10 mouse cellular contexts compared by ENCODE assay signal in the genomic region with DNA sequence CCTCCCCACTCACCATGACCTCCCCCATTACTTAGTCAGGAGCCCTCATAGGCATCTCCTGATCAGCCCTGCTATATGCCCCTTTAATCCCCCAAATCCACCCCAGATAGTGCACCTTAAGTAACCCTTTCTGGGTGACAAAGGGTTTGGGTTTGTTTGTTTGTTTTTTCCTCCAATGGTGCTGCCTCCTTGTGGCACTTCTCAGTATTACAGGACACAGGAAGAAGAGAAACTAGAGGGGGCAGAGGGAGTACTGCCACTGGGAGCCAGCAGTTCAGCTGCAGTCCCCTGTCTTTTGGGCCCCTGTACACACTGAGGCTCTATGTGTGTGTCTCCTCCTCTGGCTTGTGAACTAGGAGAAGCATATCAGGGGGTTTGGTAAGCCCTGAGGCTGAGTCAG. TPM values are rescaled to one million over a fixed set of nuclear protein-coding genes. Genes with fewer than 3 reads are reported as not detected.
DNase-seq lines count a peak whose midpoint lies in the region; ATAC-seq lines count a peak whose summit lies in the region.
"Had no signal": no experiment of that assay in that cellular context is flagged by ENCODE, and none has a peak within 500 bp of the region (broad histone marks: within the 10 kb centered on the region; RNA-seq: fewer than 3 reads in every experiment).

No protein-coding gene starts in this region.

- no peaks in the 10 kb centered on the region for H3K36me3 ChIP-seq in hindbrain, embryonic 10.5 days
- H3K36me3 ChIP-seq in hindbrain, embryonic 12.5 days, result no peaks in the 10 kb centered on the region
- H3K36me3 ChIP-seq: embryonic facial prominence, embryonic 12.5 days had no signal

- no peak overlapping the region for H3K4me2 ChIP-seq in hindbrain, embryonic 12.5 days (replicated peaks)
- H3K4me2 ChIP-seq: embryonic facial prominence, embryonic 12.5 days had no signal

- no peak for DNase-seq in hindbrain, embryonic 10.5 days (ENCODE audit: low spot score)
- peak; percentile 17 for DNase-seq in retina, postnatal 1 day
- DNase-seq in retina, embryonic 14.5 days (ENCODE audit: low spot score), result no peak
- peak; percentile 23 for DNase-seq in c-Kit-positive CD71-positive TER-119-negative erythroid progenitor cells, embryonic 14.5 days (ENCODE audit: low read depth)
- DNase-seq in thymus, postnatal 4 days, result peak; percentile 50
- DNase-seq in layer of hippocampus, adult 18-20 months (ENCODE audit: low spot score in 2 of 2), result no peak
- DNase-seq in ovary, postnatal 36 days (ENCODE audit: low spot score), result no peak
- DNase-seq: adrenal gland, adult 2 months had no signal

- no peak for ATAC-seq in hindbrain, embryonic 12.5 days (ENCODE audit: low FRiP score)

- H3K9me3 ChIP-seq in hindbrain, embryonic 10.5 days, result no peaks in the 10 kb centered on the region
- no peaks in the 10 kb centered on the region for H3K9me3 ChIP-seq in hindbrain, embryonic 12.5 days (replicated peaks)
- H3K9me3 ChIP-seq: embryonic facial prominence, embryonic 12.5 days had no signal

- no peak overlapping the region for H3K9ac ChIP-seq in hindbrain, embryonic 12.5 days
- H3K9ac ChIP-seq: embryonic facial prominence, embryonic 12.5 days had no signal

- H3K4me1 ChIP-seq in hindbrain, embryonic 10.5 days (replicated peaks), result peaks cover 39% of the 10 kb centered on the region
- peaks cover 32% of the 10 kb centered on the region for H3K4me1 ChIP-seq in hindbrain, embryonic 12.5 days
- H3K4me1 ChIP-seq: embryonic facial prominence, embryonic 12.5 days had no signal

- H3K27ac ChIP-seq in hindbrain, embryonic 10.5 days, result peak overlapping the region; percentile 50; the same call in 1 of the 2 replicates
- no peak overlapping the region for H3K27ac ChIP-seq in hindbrain, embryonic 12.5 days
- H3K27ac ChIP-seq: embryonic facial prominence, embryonic 12.5 days had no signal

- H3K4me3 ChIP-seq in hindbrain, embryonic 10.5 days, result no peak overlapping the region
- H3K4me3 ChIP-seq in hindbrain, embryonic 12.5 days, result no peak overlapping the region
- H3K4me3 ChIP-seq: embryonic facial prominence, embryonic 12.5 days had no signal

- no peaks in the 10 kb centered on the region for H3K27me3 ChIP-seq in hindbrain, embryonic 10.5 days (ENCODE audit: insufficient read depth, poor library complexity, severe bottlenecking)
- no peaks in the 10 kb centered on the region for H3K27me3 ChIP-seq in hindbrain, embryonic 12.5 days
- H3K27me3 ChIP-seq: embryonic facial prominence, embryonic 12.5 days had no signal

RNA-seq across cellular contexts. Expression of a gene that starts 51.5 kb away (rescaled TPM):
- polyA plus RNA-seq in hindbrain, embryonic 10.5 days (2016; fragmentation: Nextera tagmentation; extraction: Ambion mirVana), result 9.0 and 13.4 TPM in 2 replicates
- polyA plus RNA-seq in hindbrain, embryonic 12.5 days (2016; fragmentation: Nextera tagmentation; extraction: Ambion mirVana), result 21.3 and 22.2 TPM in 2 replicates
- total RNA-seq in layer of hippocampus, adult 18-20 months (2021), result 100 to 1,000 TPM; 170 to 187 TPM

Comparison
In these comparisons a context has a peak if more than half of its experiments do, and no peak if none do; other contexts are left out.
1. DNase-seq: peak in retina, postnatal 1 day (single experiment), c-Kit-positive CD71-positive TER-119-negative erythroid progenitor cells, embryonic 14.5 days (single experiment) and thymus, postnatal 4 days (single experiment); none in hindbrain, embryonic 10.5 days (single experiment), retina, embryonic 14.5 days (single experiment), layer of hippocampus, adult 18-20 months (0 of 2) and ovary, postnatal 36 days (single experiment).